Comparison of ENCODE assay signal across 25 mouse cellular contexts in genomic region chr11:63953887-63954286, GRCm38 (mm10).
"Had no signal": no experiment of that assay in that cellular context is flagged by ENCODE, and none has a peak within 500 bp of the region (broad histone marks: within the 10 kb centered on the region; RNA-seq: fewer than 3 reads in every experiment).

No protein-coding gene starts in this region.

- H3K4me2 ChIP-seq: heart, embryonic 12.5 days; hindbrain, embryonic 12.5 days; hindbrain, embryonic 14.5 days; kidney, embryonic 15.5 days; limb, embryonic 13.5 days; limb, embryonic 15.5 days had no signal

- H3K9me3 ChIP-seq: heart, embryonic 12.5 days; hindbrain, embryonic 10.5 days; hindbrain, embryonic 12.5 days; kidney, embryonic 15.5 days; limb, embryonic 13.5 days; limb, embryonic 15.5 days had no signal

- H3K36me3 ChIP-seq: heart, embryonic 12.5 days; hindbrain, embryonic 10.5 days; hindbrain, embryonic 12.5 days; kidney, embryonic 15.5 days; limb, embryonic 13.5 days; limb, embryonic 15.5 days had no signal

- ATAC-seq: hindbrain, embryonic 16.5 days; inflammation-experienced regulatory T-cells, adult 6 months; intestine, embryonic 16.5 days had no signal

- H3K27ac ChIP-seq: heart, adult 2 months; hindbrain, embryonic 12.5 days; hindbrain, embryonic 14.5 days; kidney, embryonic 15.5 days; kidney, postnatal 0 days; limb, embryonic 13.5 days; limb, embryonic 15.5 days had no signal

- H3K4me3 ChIP-seq: heart, adult 2 months; heart, embryonic 12.5 days; hindbrain, embryonic 10.5 days; hindbrain, embryonic 12.5 days; kidney, embryonic 15.5 days; limb, embryonic 13.5 days; limb, embryonic 15.5 days had no signal

- H3K9ac ChIP-seq: heart, embryonic 12.5 days; hindbrain, embryonic 12.5 days; hindbrain, embryonic 14.5 days; kidney, embryonic 15.5 days; limb, embryonic 13.5 days; limb, embryonic 15.5 days had no signal

- DNase-seq: gastrocnemius, postnatal 14 days; gastrocnemius, postnatal 36 days; heart, adult 11 months; heart, adult 2 months; heart, postnatal 10 days; heart, postnatal 4 days; kidney, adult 11 months; kidney, adult 2 months; kidney, adult 9 months; kidney, postnatal 14 days; kidney, postnatal 36 days; layer of hippocampus, adult 9-11 months; layer of hippocampus, postnatal 36 days; left cerebral cortex, postnatal 4 days had no signal
